Mouse (Mus musculus) intestine, embryonic 16.5 days (tissue): ENCODE data around the gene Dhh. TPM values are rescaled to one million over a fixed set of nuclear protein-coding genes. Genes with fewer than 3 reads are reported as not detected.

Experiments
- ATAC-seq: fragments of 200-750 bp; cut with Nextera tagmentation; 2 replicates; pipeline ENCODE4 v1.8.0; 2017; ENCODE audit warnings: moderate TSS enrichment, moderate library complexity
- H3K27ac ChIP-seq: fragments of 300-500 bp; sonication (generic); 2 replicates; pipeline ENCODE4 v1.5.1; 2014; ENCODE audit warnings: mild to moderate bottlenecking, low read length
- H3K27me3 ChIP-seq: fragments of 300-500 bp; sonication (generic); replicated peaks from 2 replicates; pipeline ENCODE4 v1.6.1; 2014; ENCODE audit warnings: low read length, control low read depth, mixed read lengths; ENCODE audit not compliant: control insufficient read depth, insufficient read depth
- H3K36me3 ChIP-seq: fragments of 300-500 bp; sonication (generic); 2 replicates; pipeline ENCODE4 v1.6.1; 2014; ENCODE audit warnings: low read length, control low read depth; ENCODE audit not compliant: control insufficient read depth, insufficient read depth
- H3K4me1 ChIP-seq: fragments of 300-500 bp; sonication (generic); 2 replicates; pipeline ENCODE4 v1.6.1; 2014; ENCODE audit warnings: low read length, control low read depth, mixed read lengths; ENCODE audit not compliant: control insufficient read depth, insufficient read depth
- H3K4me2 ChIP-seq: fragments of 300-500 bp; sonication (generic); 2 replicates; pipeline ENCODE4 v1.6.1; 2014; ENCODE audit warnings: low read depth, low read length, control low read depth
- H3K4me3 ChIP-seq: fragments of 300-500 bp; sonication (generic); 2 replicates; pipeline ENCODE4 v1.5.1; 2014; ENCODE audit warnings: mild to moderate bottlenecking, low read length
- H3K9ac ChIP-seq: fragments of 300-500 bp; sonication (generic); 2 replicates; pipeline ENCODE4 v1.6.1; 2014; ENCODE audit warnings: low read depth, low read length
- H3K9me3 ChIP-seq: fragments of 300-500 bp; sonication (generic); 2 replicates; pipeline ENCODE4 v1.6.1; 2016; ENCODE audit warnings: low read length, control low read depth; ENCODE audit not compliant: control insufficient read depth
- WGBS: fragments of 180-500 bp; shearing (Covaris S2); extraction: QIAGEN DNeasy Blood & Tissue Kit; methylation state at CpG from one replicate; pipeline ENCODE4 v1.1.7; 2014; 5-methylcytosine and 5-hydroxymethylcytosine counted together
- polyA plus RNA-seq: library from polyadenylated mRNA; unstranded; fragments of >200 nt; fragmentation: Nextera tagmentation; extraction: Ambion mirVana; gene quantifications from 2 replicates; pipeline ENCODE4 v1.2.1, GENCODE M21; 2015

Gene Dhh
- polyA plus RNA-seq, 1 experiment from 2014 or later: 0.83 TPM

DNA sequence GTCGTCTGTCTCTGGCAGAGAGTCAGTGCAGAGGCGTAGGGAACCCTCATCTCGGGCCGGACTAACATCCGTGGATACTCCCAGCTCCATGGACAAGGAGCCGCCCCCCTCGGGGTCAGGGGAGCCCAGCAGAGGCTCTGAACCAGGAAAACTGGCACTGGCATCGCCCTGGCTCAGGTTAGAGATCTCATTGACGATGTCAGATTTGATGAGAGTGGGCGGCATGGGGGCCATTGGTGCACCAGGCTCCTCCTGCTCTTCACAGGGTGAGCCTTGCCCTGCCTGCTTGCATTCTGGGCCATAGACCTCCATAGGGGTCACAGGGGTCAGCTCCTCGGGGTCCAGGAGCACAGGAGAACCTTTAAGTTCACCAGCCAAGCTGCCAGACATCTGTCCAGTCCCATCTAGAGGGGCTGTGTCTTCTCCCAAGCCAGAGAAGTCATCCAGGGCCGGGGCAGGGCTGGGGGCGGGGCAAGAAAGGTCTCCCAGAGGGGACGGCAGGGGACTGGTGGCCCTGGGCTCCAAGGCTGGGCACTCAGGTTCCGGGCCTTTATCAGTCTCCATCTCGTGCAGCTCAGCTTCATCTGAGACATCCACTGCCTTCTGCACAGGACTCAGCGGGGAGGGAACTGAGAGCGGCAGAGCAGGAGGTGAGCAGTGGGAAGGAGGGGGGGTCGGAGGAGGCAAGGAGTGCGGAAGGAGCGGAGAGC, 36.5 kb downstream of the Dhh start:
- Histone ChIP-seq H3K9ac (no peak overlapping the region), H3K4me3 (no peak overlapping the region), H3K4me1 (no peaks in the 10 kb centered on the region), H3K27ac (no peak overlapping the region), H3K4me2 (no peak overlapping the region), H3K9me3 (no peaks in the 10 kb centered on the region), H3K36me3 (peaks cover 51% of the 10 kb centered on the region), H3K27me3 (no peaks in the 10 kb centered on the region)
- ATAC-seq: no peak
- 85% methylated on average over 21 of the region's 21 CpGs for WGBS

- peaks cover 48% of the 10 kb centered on the region for H3K36me3 ChIP-seq
- H3K9me3 ChIP-seq: no peaks in the 10 kb centered on the region
- ATAC-seq: no peak
- no peaks in the 10 kb centered on the region for H3K4me1 ChIP-seq
- H3K9ac ChIP-seq: no peak overlapping the region
- no peaks in the 10 kb centered on the region for H3K27me3 ChIP-seq
- no peak overlapping the region for H3K4me2 ChIP-seq
- no peak overlapping the region for H3K27ac ChIP-seq
- 93% methylated on average over 18 of the region's 18 CpGs for WGBS
- H3K4me3 ChIP-seq: no peak overlapping the region
Observed at GRCm38 (mm10) chr15:98860921-98861320, 37.4 kb downstream of the Dhh start.

DNA sequence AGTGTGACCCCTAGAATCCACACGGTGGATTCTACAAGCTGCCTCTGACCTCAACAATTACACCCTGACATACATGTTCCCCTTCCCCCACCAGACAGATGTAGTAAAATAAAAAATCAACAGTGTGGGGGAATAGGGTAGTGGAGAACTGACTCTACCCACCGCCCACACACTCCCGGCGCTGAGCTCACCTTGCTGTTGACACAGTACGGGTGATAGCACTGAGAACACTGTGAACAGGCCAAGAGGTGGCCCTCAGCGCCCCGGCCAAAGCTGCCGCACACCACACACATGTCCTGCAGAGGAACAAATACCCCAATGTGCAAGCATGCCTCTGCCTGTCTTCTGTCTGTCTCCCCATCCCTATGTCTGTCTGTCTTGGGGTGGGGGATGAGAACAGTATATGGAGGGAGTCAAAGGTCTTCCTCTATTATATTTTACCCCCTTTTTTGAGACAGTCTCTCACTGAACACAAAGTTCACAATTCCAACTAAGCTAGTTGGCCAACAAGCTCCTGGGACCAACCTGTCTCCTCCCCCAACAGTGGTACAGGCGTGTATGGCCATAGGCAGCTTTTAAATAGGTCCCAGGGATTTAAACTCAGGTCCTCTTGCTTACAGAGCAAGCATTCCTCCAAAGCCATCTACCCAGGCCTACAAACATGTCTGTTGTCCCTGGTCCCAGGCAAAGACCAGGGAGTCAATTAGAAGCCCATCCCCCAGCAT, 38.9 kb downstream of the Dhh start:
- ATAC-seq: no peak
- H3K9me3 ChIP-seq: no peaks in the 10 kb centered on the region
- 74% methylated on average over 9 of the region's 9 CpGs for WGBS
- no peak overlapping the region for H3K4me2 ChIP-seq
- peaks cover 55% of the 10 kb centered on the region for H3K36me3 ChIP-seq
- H3K27ac ChIP-seq: no peak overlapping the region
- no peaks in the 10 kb centered on the region for H3K27me3 ChIP-seq
- H3K4me1 ChIP-seq: no peaks in the 10 kb centered on the region
- H3K4me3 ChIP-seq: no peak overlapping the region
- H3K9ac ChIP-seq: no peak overlapping the region

GRCm38 (mm10) chr15:98854214-98854613, 44.1 kb downstream of the Dhh start:
- Histone ChIP-seq H3K27me3 (no peaks in the 10 kb centered on the region), H3K4me1 (peaks cover 5% of the 10 kb centered on the region; the same call in 1 of the 2 replicates), H3K27ac (no peak overlapping the region), H3K4me3 (no peak overlapping the region), H3K36me3 (peaks cover 56% of the 10 kb centered on the region), H3K9me3 (no peaks in the 10 kb centered on the region), H3K4me2 (no peak overlapping the region), H3K9ac (no peak overlapping the region)
- 84% methylated on average over 16 of the region's 16 CpGs for WGBS
- no peak for ATAC-seq

- Histone ChIP-seq H3K4me1 (peaks cover 5% of the 10 kb centered on the region; the same call in 1 of the 2 replicates), H3K4me3 (no peak overlapping the region), H3K27me3 (no peaks in the 10 kb centered on the region), H3K4me2 (no peak overlapping the region), H3K9ac (no peak overlapping the region), H3K36me3 (peaks cover 60% of the 10 kb centered on the region), H3K27ac (no peak overlapping the region), H3K9me3 (no peaks in the 10 kb centered on the region)
- WGBS: 93% methylated on average over 28 of the region's 28 CpGs
- ATAC-seq: no peak
Observed at GRCm38 (mm10) chr15:98853161-98853937, 45.0 kb downstream of the Dhh start.

- no peaks in the 10 kb centered on the region for H3K27me3 ChIP-seq
- no peak for ATAC-seq
- H3K9ac ChIP-seq: no peak overlapping the region
- WGBS: 91% methylated on average over 9 of the region's 9 CpGs
- H3K9me3 ChIP-seq: no peaks in the 10 kb centered on the region
- H3K4me1 ChIP-seq: peaks cover 5% of the 10 kb centered on the region; the same call in 1 of the 2 replicates
- H3K4me3 ChIP-seq: no peak overlapping the region
- H3K4me2 ChIP-seq: no peak overlapping the region
- H3K27ac ChIP-seq: no peak overlapping the region
- H3K36me3 ChIP-seq: peaks cover 55% of the 10 kb centered on the region
Observed at GRCm38 (mm10) chr15:98852733-98853132, 45.6 kb downstream of the Dhh start.

GRCm38 (mm10) chr15:98852071-98852470, 46.3 kb downstream of the Dhh start:
- Histone ChIP-seq H3K27ac (no peak overlapping the region), H3K9ac (0 out of 2 replicates have a peak overlapping the region, but pooled peaks have one; percentile 14), H3K27me3 (no peaks in the 10 kb centered on the region), H3K4me1 (peaks cover 5% of the 10 kb centered on the region; the same call in 1 of the 2 replicates), H3K9me3 (no peaks in the 10 kb centered on the region), H3K4me2 (no peak overlapping the region), H3K36me3 (peaks cover 54% of the 10 kb centered on the region), H3K4me3 (no peak overlapping the region)
- 94% methylated on average over 9 of the region's 9 CpGs for WGBS
- no peak for ATAC-seq

DNA sequence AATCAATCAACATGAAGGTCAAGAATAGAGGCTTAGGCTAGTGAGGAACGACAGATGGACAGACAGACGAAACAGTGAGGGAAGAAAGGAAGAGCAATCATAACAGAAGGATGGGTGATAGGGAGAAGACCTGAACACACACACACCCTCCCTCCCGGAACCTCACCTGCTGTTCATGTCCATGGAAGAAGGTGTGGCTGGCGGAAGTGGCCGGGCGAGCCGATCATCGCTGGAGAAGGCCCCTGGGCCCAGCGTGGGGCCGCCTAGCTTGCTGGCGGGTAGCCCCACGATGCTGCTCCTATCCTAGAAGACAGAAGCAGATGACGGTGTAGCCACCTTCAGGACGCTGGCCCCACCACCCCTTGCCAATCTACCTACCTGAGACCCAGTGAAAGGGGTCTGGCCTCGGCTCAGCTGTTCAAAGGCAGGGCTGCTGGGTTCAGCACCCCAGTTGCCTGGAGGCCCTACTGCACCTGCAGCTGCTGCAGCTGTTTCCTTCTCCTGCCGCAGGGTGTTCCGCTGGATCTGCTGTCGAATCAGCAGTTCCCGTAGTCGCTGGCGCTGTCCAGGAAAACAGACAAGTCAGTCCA, 47.0 kb downstream of the Dhh start:
- H3K36me3 ChIP-seq: peaks cover 56% of the 10 kb centered on the region
- no peak overlapping the region for H3K4me3 ChIP-seq
- no peak overlapping the region for H3K9ac ChIP-seq
- 76% methylated on average over 21 of the region's 21 CpGs for WGBS
- no peak overlapping the region for H3K4me2 ChIP-seq
- H3K27me3 ChIP-seq: no peaks in the 10 kb centered on the region
- peaks cover 5% of the 10 kb centered on the region; the same call in 1 of the 2 replicates for H3K4me1 ChIP-seq
- peak; percentile 55; the same call in 1 of the 2 replicates for ATAC-seq
- H3K9me3 ChIP-seq: no peaks in the 10 kb centered on the region
- H3K27ac ChIP-seq: no peak overlapping the region

GRCm38 (mm10) chr15:98850668-98851067, 47.7 kb downstream of the Dhh start:
- Histone ChIP-seq H3K4me3 (no peak overlapping the region), H3K36me3 (peaks cover 60% of the 10 kb centered on the region), H3K27me3 (no peaks in the 10 kb centered on the region), H3K27ac (no peak overlapping the region), H3K9ac (no peak overlapping the region; the same call in 1 of the 2 replicates), H3K4me2 (no peak overlapping the region), H3K4me1 (peaks cover 5% of the 10 kb centered on the region; the same call in 1 of the 2 replicates), H3K9me3 (no peaks in the 10 kb centered on the region)
- WGBS: 77% methylated on average over 14 of the region's 14 CpGs
- peak; percentile 38; the same call in 1 of the 2 replicates for ATAC-seq
